Mouse (Mus musculus) liver, postnatal 0 days (tissue): ENCODE data around the gene Trpm8.

ENCODE experiments used
- CTCF ChIP-seq: sonication (generic); IDR thresholded peaks from 2 replicates; pipeline ENCODE4 v1.5.1; 2016; ENCODE audit warnings: antibody characterized with exemption, low read depth
- EP300 ChIP-seq: IDR thresholded peaks from 2 replicates; pipeline ENCODE4 v1.6.1; 2016; ENCODE audit warnings: antibody characterized with exemption, low read depth, mild to moderate bottlenecking

- TF ChIP-seq EP300, result no peak
- no peak for TF ChIP-seq CTCF
Observed at GRCm38 (mm10) chr1:88309020-88309419, 31.6 kb downstream of the Trpm8 start.
